Mouse (Mus musculus): ENCODE results near the gene Herc2. TPM values are rescaled to one million over a fixed set of nuclear protein-coding genes. Genes with fewer than 3 reads are reported as not detected.

Herc2 gene
- polyA plus RNA-seq, 1 experiment from 2014 or later: 8.8 TPM

- TF ChIP-seq CTCF (IDR thresholded peaks at IDR 0.05; ENCODE audit: low read depth) (no peak), EP300 (IDR thresholded peaks at IDR 0.05; ENCODE audit: low read depth) (no peak)
- DNase-seq: no peak
- H3K4me2 ChIP-seq (ENCODE audit: low read depth, low read length): no peak overlapping the region
- H3K27ac ChIP-seq (ENCODE audit: low read depth): no peak overlapping the region
- no peak overlapping the region for H3K4me3 ChIP-seq (ENCODE audit: low read depth, low read length)
- no peaks in the 10 kb centered on the region for H3K27me3 ChIP-seq (ENCODE audit: insufficient read depth, low read length)
- 93% methylated on average over 16 of the region's 16 CpGs for WGBS (ENCODE audit: insufficient replicate concordance)
- ATAC-seq: no peak
- peaks cover 78% of the 10 kb centered on the region for H3K36me3 ChIP-seq (replicated peaks; ENCODE audit: insufficient read depth, low read length)
- H3K4me1 ChIP-seq (ENCODE audit: insufficient read depth): no peaks in the 10 kb centered on the region
- H3K9ac ChIP-seq (replicated peaks): no peak overlapping the region
- no peaks in the 10 kb centered on the region for H3K9me3 ChIP-seq (ENCODE audit: low read length)
Measured at GRCm38 (mm10) chr7:56151885-56152676, 102.1 kb downstream of the Herc2 start.

GRCm38 (mm10) chr7:56153161-56153560 lies 103.2 kb downstream of the Herc2 start:
- Histone ChIP-seq H3K36me3 (replicated peaks; ENCODE audit: insufficient read depth, low read length) (peaks cover 82% of the 10 kb centered on the region), H3K27ac (ENCODE audit: low read depth) (no peak overlapping the region), H3K4me3 (ENCODE audit: low read depth, low read length) (no peak overlapping the region), H3K9ac (replicated peaks) (no peak overlapping the region), H3K27me3 (ENCODE audit: insufficient read depth, low read length) (no peaks in the 10 kb centered on the region), H3K9me3 (ENCODE audit: low read length) (no peaks in the 10 kb centered on the region), H3K4me2 (ENCODE audit: low read depth, low read length) (no peak overlapping the region), H3K4me1 (ENCODE audit: insufficient read depth) (no peaks in the 10 kb centered on the region)
- no peak for DNase-seq
- no peak for ATAC-seq
- WGBS (ENCODE audit: insufficient replicate concordance): 93% methylated on average over 9 of the region's 9 CpGs
- TF ChIP-seq EP300 (IDR thresholded peaks at IDR 0.05; ENCODE audit: low read depth) (no peak), CTCF (IDR thresholded peaks at IDR 0.05; ENCODE audit: low read depth) (no peak)

DNA sequence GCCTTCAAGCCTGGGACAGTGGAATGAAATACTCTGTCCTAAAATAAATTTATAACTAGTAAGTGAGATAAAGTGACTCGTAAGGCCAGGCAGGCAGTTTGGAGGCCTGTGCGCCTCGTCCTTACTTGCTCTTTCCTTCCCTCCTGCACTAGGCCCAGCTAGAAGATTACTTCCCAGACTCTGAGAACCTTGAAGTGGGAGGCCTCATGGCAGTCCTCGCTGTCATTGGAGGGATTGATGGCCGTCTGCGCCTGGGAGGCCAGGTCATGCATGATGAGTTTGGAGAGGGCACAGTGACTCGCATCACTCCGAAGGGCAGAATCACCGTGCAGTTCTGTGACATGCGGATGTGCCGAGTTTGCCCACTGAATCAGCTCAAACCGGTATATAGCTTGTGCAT lies 103.6 kb downstream of the Herc2 start:
- no peak overlapping the region for H3K9ac ChIP-seq (replicated peaks)
- no peak overlapping the region for H3K27ac ChIP-seq (ENCODE audit: low read depth)
- ATAC-seq (no peak), DNase-seq (no peak)
- no peak overlapping the region for H3K4me3 ChIP-seq (ENCODE audit: low read depth, low read length)
- TF ChIP-seq EP300 (IDR thresholded peaks at IDR 0.05; ENCODE audit: low read depth): no peak
- no peak for TF ChIP-seq CTCF (IDR thresholded peaks at IDR 0.05; ENCODE audit: low read depth)
- H3K4me1 ChIP-seq (ENCODE audit: insufficient read depth): no peaks in the 10 kb centered on the region
- no peak overlapping the region for H3K4me2 ChIP-seq (ENCODE audit: low read depth, low read length)
- H3K27me3 ChIP-seq (ENCODE audit: insufficient read depth, low read length): no peaks in the 10 kb centered on the region
- 94% methylated on average over 12 of the region's 12 CpGs for WGBS (ENCODE audit: insufficient replicate concordance)
- H3K9me3 ChIP-seq (ENCODE audit: low read length): no peaks in the 10 kb centered on the region
- peaks cover 83% of the 10 kb centered on the region for H3K36me3 ChIP-seq (replicated peaks; ENCODE audit: insufficient read depth, low read length)

GRCm38 (mm10) chr7:56163316-56163715 lies 113.3 kb downstream of the Herc2 start:
- no peaks in the 10 kb centered on the region for H3K9me3 ChIP-seq (ENCODE audit: low read length)
- no peak overlapping the region for H3K4me2 ChIP-seq (ENCODE audit: low read depth, low read length)
- TF ChIP-seq CTCF (IDR thresholded peaks at IDR 0.05; ENCODE audit: low read depth) (no peak), EP300 (IDR thresholded peaks at IDR 0.05; ENCODE audit: low read depth) (no peak)
- H3K27me3 ChIP-seq (ENCODE audit: insufficient read depth, low read length): no peaks in the 10 kb centered on the region
- no peak overlapping the region for H3K9ac ChIP-seq (replicated peaks)
- no peak overlapping the region for H3K4me3 ChIP-seq (ENCODE audit: low read depth, low read length)
- peaks cover 26% of the 10 kb centered on the region for H3K36me3 ChIP-seq (replicated peaks; ENCODE audit: insufficient read depth, low read length)
- DNase-seq: no peak
- no peak for ATAC-seq
- no peaks in the 10 kb centered on the region for H3K4me1 ChIP-seq (ENCODE audit: insufficient read depth)
- 88% methylated on average over 4 of the region's 4 CpGs for WGBS (ENCODE audit: insufficient replicate concordance)
- no peak overlapping the region for H3K27ac ChIP-seq (ENCODE audit: low read depth)

DNA sequence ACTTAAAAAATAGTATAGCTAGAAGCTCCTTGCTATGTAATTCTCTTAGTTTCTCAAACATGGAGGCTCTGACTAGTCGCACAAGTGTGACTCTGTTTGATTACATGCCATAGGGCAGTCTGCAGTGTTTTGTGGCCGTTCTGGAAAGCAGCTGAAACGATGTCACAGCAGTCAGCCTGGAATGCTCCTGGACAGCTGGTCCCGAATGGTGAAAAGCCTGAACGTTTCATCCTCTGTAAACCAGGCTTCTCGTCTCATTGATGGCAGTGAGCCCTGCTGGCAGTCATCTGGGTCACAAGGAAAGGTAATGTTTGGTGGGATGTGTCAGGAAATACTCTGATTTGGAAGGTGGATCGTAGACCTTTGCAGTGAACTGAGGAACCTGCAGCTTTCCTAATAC lies 118.7 kb downstream of the Herc2 start:
- WGBS (ENCODE audit: insufficient replicate concordance): 81% methylated on average over 7 of the region's 7 CpGs
- Histone ChIP-seq H3K27ac (ENCODE audit: low read depth) (no peak overlapping the region), H3K4me1 (ENCODE audit: insufficient read depth) (no peaks in the 10 kb centered on the region), H3K9me3 (ENCODE audit: low read length) (no peaks in the 10 kb centered on the region), H3K4me2 (ENCODE audit: low read depth, low read length) (no peak overlapping the region), H3K36me3 (replicated peaks; ENCODE audit: insufficient read depth, low read length) (peaks cover 38% of the 10 kb centered on the region), H3K27me3 (ENCODE audit: insufficient read depth, low read length) (no peaks in the 10 kb centered on the region), H3K9ac (replicated peaks) (no peak overlapping the region), H3K4me3 (ENCODE audit: low read depth, low read length) (no peak overlapping the region)
- ATAC-seq (no peak), DNase-seq (no peak)
- TF ChIP-seq CTCF (IDR thresholded peaks at IDR 0.05; ENCODE audit: low read depth) (no peak), EP300 (IDR thresholded peaks at IDR 0.05; ENCODE audit: low read depth) (no peak)

GRCm38 (mm10) chr7:56177371-56177770 lies 127.4 kb downstream of the Herc2 start:
- H3K4me2 ChIP-seq (ENCODE audit: low read depth, low read length): no peak overlapping the region
- H3K27me3 ChIP-seq (ENCODE audit: insufficient read depth, low read length): no peaks in the 10 kb centered on the region
- H3K4me1 ChIP-seq (ENCODE audit: insufficient read depth): no peaks in the 10 kb centered on the region
- H3K4me3 ChIP-seq (ENCODE audit: low read depth, low read length): no peak overlapping the region
- no peaks in the 10 kb centered on the region for H3K9me3 ChIP-seq (ENCODE audit: low read length)
- ATAC-seq (no peak), DNase-seq (no peak)
- TF ChIP-seq CTCF (IDR thresholded peaks at IDR 0.05; ENCODE audit: low read depth) (no peak), EP300 (IDR thresholded peaks at IDR 0.05; ENCODE audit: low read depth) (no peak)
- H3K9ac ChIP-seq (replicated peaks): no peak overlapping the region
- peaks cover 34% of the 10 kb centered on the region for H3K36me3 ChIP-seq (replicated peaks; ENCODE audit: insufficient read depth, low read length)
- WGBS (ENCODE audit: insufficient replicate concordance): 83% methylated on average over 3 of the region's 3 CpGs
- no peak overlapping the region for H3K27ac ChIP-seq (ENCODE audit: low read depth)

Data from liver, postnatal 0 days (tissue).